Mouse (Mus musculus) hindbrain, postnatal 0 days (tissue): ENCODE measurements at regions not wholly inside any gene's neighbourhood (a gene's known extent, or its start where the extent isn't known, plus 50 kb on each side); places are given as distances from the start of the nearest gene placed in this dataset.

Experiments
- ATAC-seq: fragments of 200-750 bp; cut with Nextera tagmentation; 2 replicates; pipeline ENCODE4 v1.8.0; 2017; ENCODE audit warnings: mild to moderate bottlenecking, moderate TSS enrichment, moderate library complexity
- DNase-seq: peaks from one replicate; pipeline ENCODE4 v3.0.0-alpha.2; 2015; ENCODE audit warnings: low spot score
- H3K27ac ChIP-seq: fragments of 300-500 bp; sonication (generic); 2 replicates; pipeline ENCODE4 v1.5.1; 2014; ENCODE audit warnings: mild to moderate bottlenecking
- H3K27me3 ChIP-seq: fragments of 300-500 bp; sonication (generic); 2 replicates; pipeline ENCODE4 v1.6.1; 2014; ENCODE audit warnings: low read length, mixed read lengths; ENCODE audit not compliant: insufficient read depth
- H3K36me3 ChIP-seq: fragments of 300-500 bp; sonication (generic); 2 replicates; pipeline ENCODE4 v1.6.1; 2014; ENCODE audit warnings: low read length, mixed read lengths; ENCODE audit not compliant: insufficient read depth
- H3K4me1 ChIP-seq: fragments of 300-500 bp; sonication (generic); 2 replicates; pipeline ENCODE4 v1.6.1; 2014; ENCODE audit warnings: antibody characterized with exemption, low read length, mixed read lengths; ENCODE audit not compliant: insufficient read depth
- H3K4me2 ChIP-seq: fragments of 300-500 bp; sonication (generic); 2 replicates; pipeline ENCODE4 v1.6.1; 2014; ENCODE audit warnings: low read depth, mild to moderate bottlenecking, low read length, moderate library complexity, mixed read lengths
- H3K4me3 ChIP-seq: fragments of 300-500 bp; sonication (generic); 2 replicates; pipeline ENCODE4 v1.5.1; 2014; ENCODE audit warnings: low read length
- H3K9ac ChIP-seq: fragments of 300-500 bp; sonication (generic); replicated peaks from 2 replicates; pipeline ENCODE4 v1.6.1; 2014; ENCODE audit warnings: mild to moderate bottlenecking, low read length, moderate library complexity, mixed read lengths
- H3K9me3 ChIP-seq: fragments of 300-500 bp; sonication (generic); 2 replicates; pipeline ENCODE4 v1.6.1; 2016; ENCODE audit warnings: low read length, mixed read lengths
- CTCF ChIP-seq: IDR thresholded peaks from 2 replicates; pipeline ENCODE4 v1.5.1; 2016; ENCODE audit warnings: antibody characterized with exemption, control low read depth, low read depth
- WGBS: fragments of 180-500 bp; shearing (Covaris S2); extraction: QIAGEN DNeasy Blood & Tissue Kit; methylation state at CpG from one replicate; pipeline ENCODE4 v1.1.7; 2014; 5-methylcytosine and 5-hydroxymethylcytosine counted together

DNA sequence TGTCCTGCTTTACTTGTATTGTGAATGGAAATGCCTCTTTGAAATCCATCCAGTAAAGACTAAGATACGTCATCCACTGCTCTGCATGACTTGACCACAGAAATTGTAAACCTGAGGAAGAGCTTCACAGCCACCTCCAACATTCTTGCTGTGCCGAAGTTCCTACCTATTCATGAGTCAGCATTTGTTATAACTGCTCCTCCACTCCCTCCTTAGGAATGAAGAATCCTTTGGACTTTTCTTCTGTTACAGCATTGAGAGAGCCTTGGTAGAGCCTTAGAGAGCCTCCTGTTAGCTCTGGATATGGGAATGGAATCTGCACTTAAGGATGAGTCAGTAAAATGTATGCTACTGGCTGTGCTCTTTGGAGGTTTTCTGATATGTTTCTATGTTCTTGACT, 750.5 kb upstream of the Gcfc2 start:
- Histone ChIP-seq H3K9me3 (no peaks in the 10 kb centered on the region), H3K4me3 (no peak overlapping the region), H3K4me1 (no peaks in the 10 kb centered on the region), H3K4me2 (no peak overlapping the region), H3K27me3 (no peaks in the 10 kb centered on the region), H3K36me3 (no peaks in the 10 kb centered on the region), H3K27ac (no peak overlapping the region), H3K9ac (no peak overlapping the region)
- DNase-seq: no peak
- no peak for ATAC-seq
- no peak for TF ChIP-seq CTCF
- WGBS: 84% methylated on average over 2 of the region's 2 CpGs

GRCm38 (mm10) chr6:81190218-81190617, 733.3 kb upstream of the Gcfc2 start:
- H3K4me3 ChIP-seq: no peak overlapping the region
- no peak for DNase-seq
- no peaks in the 10 kb centered on the region for H3K36me3 ChIP-seq
- no peak overlapping the region for H3K9ac ChIP-seq
- H3K27me3 ChIP-seq: no peaks in the 10 kb centered on the region
- H3K4me1 ChIP-seq: no peaks in the 10 kb centered on the region
- no peak for TF ChIP-seq CTCF
- WGBS: 52% methylated on average over 5 of the region's 5 CpGs
- no peak overlapping the region for H3K27ac ChIP-seq
- H3K9me3 ChIP-seq: no peaks in the 10 kb centered on the region
- no peak overlapping the region for H3K4me2 ChIP-seq
- ATAC-seq: no peak

DNA sequence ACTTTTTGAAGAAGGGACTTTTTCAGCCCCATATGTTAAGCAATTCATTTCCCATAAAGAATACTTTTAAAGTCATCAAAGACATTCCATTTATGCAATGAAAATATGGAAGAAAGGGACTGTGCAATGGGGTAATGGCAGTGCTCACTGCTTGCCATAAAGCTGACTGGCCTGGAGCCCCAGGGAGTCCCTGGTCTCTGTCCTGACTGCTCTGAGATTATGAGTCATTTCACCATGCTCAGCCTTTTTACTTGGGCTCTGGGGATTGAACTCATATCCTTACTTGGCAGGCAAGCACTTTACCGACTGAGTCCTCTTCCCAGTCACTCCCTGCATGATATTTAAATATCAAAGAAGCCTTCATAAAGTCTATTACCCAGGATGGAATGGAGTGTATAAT, 712.9 kb upstream of the Gcfc2 start:
- Histone ChIP-seq H3K4me1 (no peaks in the 10 kb centered on the region), H3K4me2 (no peak overlapping the region), H3K27me3 (no peaks in the 10 kb centered on the region), H3K9ac (no peak overlapping the region), H3K4me3 (no peak overlapping the region), H3K9me3 (no peaks in the 10 kb centered on the region), H3K36me3 (no peaks in the 10 kb centered on the region), H3K27ac (no peak overlapping the region)
- DNase-seq (no peak), ATAC-seq (no peak)
- TF ChIP-seq CTCF: no peak
- 69% methylated on average over 1 of the region's 1 CpGs for WGBS

GRCm38 (mm10) chr6:81230747-81231146, 692.7 kb upstream of the Gcfc2 start:
- Histone ChIP-seq H3K4me3 (no peak overlapping the region), H3K27ac (no peak overlapping the region), H3K4me2 (no peak overlapping the region), H3K36me3 (no peaks in the 10 kb centered on the region), H3K9me3 (no peaks in the 10 kb centered on the region), H3K9ac (no peak overlapping the region), H3K27me3 (no peaks in the 10 kb centered on the region), H3K4me1 (no peaks in the 10 kb centered on the region)
- WGBS: 54% methylated on average over 3 of the region's 3 CpGs
- DNase-seq (no peak), ATAC-seq (no peak)
- TF ChIP-seq CTCF: no peak

GRCm38 (mm10) chr6:81259878-81260277, 663.6 kb upstream of the Gcfc2 start:
- Histone ChIP-seq H3K4me1 (no peaks in the 10 kb centered on the region), H3K9ac (no peak overlapping the region), H3K27ac (no peak overlapping the region), H3K4me2 (no peak overlapping the region), H3K27me3 (no peaks in the 10 kb centered on the region), H3K9me3 (no peaks in the 10 kb centered on the region), H3K36me3 (no peaks in the 10 kb centered on the region), H3K4me3 (no peak overlapping the region)
- no peak for TF ChIP-seq CTCF
- ATAC-seq: no peak
- WGBS: 94% methylated on average over 1 of the region's 1 CpGs
- peak; percentile 12 for DNase-seq
